30 mouse cellular contexts compared by ENCODE assay signal in genomic region chr5:21493294-21493999, GRCm38 (mm10). TPM values are rescaled to one million over a fixed set of nuclear protein-coding genes. Genes with fewer than 3 reads are reported as not detected.
DNase-seq lines count a peak whose midpoint lies in the region; ATAC-seq lines count a peak whose summit lies in the region.
"Had no signal": no experiment of that assay in that cellular context is flagged by ENCODE, and none has a peak within 500 bp of the region (broad histone marks: within the 10 kb centered on the region; RNA-seq: fewer than 3 reads in every experiment).

No protein-coding gene starts in this region.

- H3K4me3 ChIP-seq in embryonic facial prominence, embryonic 11.5 days (ENCODE audit: low read depth, low read length), result no peak overlapping the region
- no peak overlapping the region for H3K4me3 ChIP-seq in embryonic facial prominence, embryonic 10.5 days
- H3K4me3 ChIP-seq in embryonic facial prominence, embryonic 14.5 days (ENCODE audit: low read depth, low read length), result no peak overlapping the region
- no peak overlapping the region for H3K4me3 ChIP-seq in limb, embryonic 15.5 days
- H3K4me3 ChIP-seq in kidney, embryonic 15.5 days (replicated peaks), result no peak overlapping the region
- H3K4me3 ChIP-seq: embryonic facial prominence, embryonic 13.5 days; intestine, embryonic 15.5 days; limb, embryonic 12.5 days; liver, embryonic 12.5 days; megakaryocyte, embryonic 14.5 days; midbrain, embryonic 12.5 days; stomach, embryonic 15.5 days had no signal

- peaks cover 5% of the 10 kb centered on the region; the same call in 1 of the 2 replicates for H3K4me1 ChIP-seq in embryonic facial prominence, embryonic 11.5 days (ENCODE audit: control insufficient read depth, insufficient read depth, low read length)
- peaks cover 43% of the 10 kb centered on the region for H3K4me1 ChIP-seq in embryonic facial prominence, embryonic 10.5 days
- peaks cover 50% of the 10 kb centered on the region for H3K4me1 ChIP-seq in embryonic facial prominence, embryonic 14.5 days (ENCODE audit: control insufficient read depth, insufficient read depth, low read length)
- peaks cover 35% of the 10 kb centered on the region for H3K4me1 ChIP-seq in limb, embryonic 15.5 days
- H3K4me1 ChIP-seq in kidney, embryonic 15.5 days, result no peaks in the 10 kb centered on the region
- H3K4me1 ChIP-seq: intestine, embryonic 15.5 days; liver, embryonic 12.5 days had no signal

- no peak overlapping the region for H3K27ac ChIP-seq in embryonic facial prominence, embryonic 11.5 days (replicated peaks; ENCODE audit: low read depth, low read length)
- H3K27ac ChIP-seq in embryonic facial prominence, embryonic 10.5 days (replicated peaks), result no peak overlapping the region
- H3K27ac ChIP-seq in embryonic facial prominence, embryonic 14.5 days (replicated peaks; ENCODE audit: low read depth, low read length), result peak overlapping the region; percentile 30; the same call in 1 of the 2 replicates
- H3K27ac ChIP-seq in limb, embryonic 15.5 days, result peak overlapping the region; percentile 54; the same call in 1 of the 2 replicates
- H3K27ac ChIP-seq in kidney, embryonic 15.5 days, result no peak overlapping the region
- H3K27ac ChIP-seq: embryonic facial prominence, embryonic 13.5 days; intestine, embryonic 15.5 days; kidney, postnatal 0 days; limb, embryonic 12.5 days; liver, embryonic 12.5 days; midbrain, embryonic 12.5 days; stomach, embryonic 15.5 days had no signal

- no peaks in the 10 kb centered on the region for H3K36me3 ChIP-seq in embryonic facial prominence, embryonic 11.5 days (replicated peaks; ENCODE audit: control insufficient read depth, insufficient read depth, low read depth, low read length)
- H3K36me3 ChIP-seq in embryonic facial prominence, embryonic 10.5 days (replicated peaks), result no peaks in the 10 kb centered on the region
- no peaks in the 10 kb centered on the region for H3K36me3 ChIP-seq in embryonic facial prominence, embryonic 14.5 days (ENCODE audit: control insufficient read depth, insufficient read depth, low read length)
- H3K36me3 ChIP-seq in limb, embryonic 15.5 days, result no peaks in the 10 kb centered on the region
- H3K36me3 ChIP-seq in kidney, embryonic 15.5 days, result no peaks in the 10 kb centered on the region
- H3K36me3 ChIP-seq: embryonic facial prominence, embryonic 13.5 days; intestine, embryonic 15.5 days; limb, embryonic 12.5 days; liver, embryonic 12.5 days; midbrain, embryonic 12.5 days; stomach, embryonic 15.5 days had no signal

- no peak overlapping the region for H3K9ac ChIP-seq in embryonic facial prominence, embryonic 11.5 days (replicated peaks; ENCODE audit: low read length)
- no peak overlapping the region for H3K9ac ChIP-seq in embryonic facial prominence, embryonic 14.5 days (ENCODE audit: low read depth, low read length)
- no peak overlapping the region for H3K9ac ChIP-seq in limb, embryonic 15.5 days
- no peak overlapping the region for H3K9ac ChIP-seq in kidney, embryonic 15.5 days
- H3K9ac ChIP-seq: embryonic facial prominence, embryonic 13.5 days; intestine, embryonic 15.5 days; limb, embryonic 12.5 days; liver, embryonic 12.5 days; liver, postnatal 0 days; midbrain, embryonic 12.5 days; stomach, embryonic 15.5 days had no signal

- H3K4me2 ChIP-seq in embryonic facial prominence, embryonic 11.5 days (ENCODE audit: low read depth, low read length), result no peak overlapping the region
- H3K4me2 ChIP-seq in embryonic facial prominence, embryonic 14.5 days (ENCODE audit: low read depth, low read length), result no peak overlapping the region
- no peak overlapping the region for H3K4me2 ChIP-seq in limb, embryonic 15.5 days
- no peak overlapping the region for H3K4me2 ChIP-seq in kidney, embryonic 15.5 days
- H3K4me2 ChIP-seq: embryonic facial prominence, embryonic 13.5 days; intestine, embryonic 15.5 days; limb, embryonic 12.5 days; liver, embryonic 12.5 days; midbrain, embryonic 12.5 days; stomach, embryonic 15.5 days had no signal

- WGBS in embryonic facial prominence, embryonic 11.5 days, result 84% methylated on average over 8 of the region's 8 CpGs
- 86% methylated on average over 8 of the region's 8 CpGs for WGBS in embryonic facial prominence, embryonic 10.5 days
- WGBS in embryonic facial prominence, embryonic 14.5 days, result 68% methylated on average over 8 of the region's 8 CpGs
- 57% methylated on average over 8 of the region's 8 CpGs for WGBS in limb, embryonic 15.5 days
- WGBS in kidney, embryonic 15.5 days, result 82% methylated on average over 8 of the region's 8 CpGs

- H3K27me3 ChIP-seq in embryonic facial prominence, embryonic 11.5 days (ENCODE audit: control insufficient read depth, insufficient read depth, low read length), result no peaks in the 10 kb centered on the region
- H3K27me3 ChIP-seq in embryonic facial prominence, embryonic 10.5 days (replicated peaks; ENCODE audit: low read depth, poor library complexity, severe bottlenecking), result no peaks in the 10 kb centered on the region
- H3K27me3 ChIP-seq in embryonic facial prominence, embryonic 14.5 days (replicated peaks; ENCODE audit: control insufficient read depth, insufficient read depth, low read length), result no peaks in the 10 kb centered on the region
- H3K27me3 ChIP-seq in limb, embryonic 15.5 days, result no peaks in the 10 kb centered on the region
- no peaks in the 10 kb centered on the region for H3K27me3 ChIP-seq in kidney, embryonic 15.5 days
- H3K27me3 ChIP-seq: embryonic facial prominence, embryonic 13.5 days; intestine, embryonic 15.5 days; limb, embryonic 12.5 days; liver, embryonic 12.5 days; megakaryocyte, embryonic 14.5 days; midbrain, embryonic 12.5 days; stomach, embryonic 15.5 days had no signal

- peak; percentile 9 for DNase-seq in embryonic facial prominence, embryonic 11.5 days (ENCODE audit: low spot score)
- DNase-seq in embryonic facial prominence, embryonic 10.5 days (ENCODE audit: low spot score), result no peak
- DNase-seq in Muller cell, postnatal 12 days (ENCODE audit: inconsistent ontology term), result peak; percentile 74
- DNase-seq in embryonic facial prominence, embryonic 14.5 days (ENCODE audit: low spot score), result peak; percentile 57
- no peak for DNase-seq in cerebellum, postnatal 14 days
- DNase-seq in ovary, adult 18-20 months (ENCODE audit: low spot score), result no peak
- DNase-seq: adrenal gland, postnatal 25 days; cerebellum, adult 11-12 months; cerebellum, postnatal 10 days; gastrocnemius, postnatal 25 days; heart, postnatal 14 days; kidney, adult 2 months; liver, postnatal 0 days; lung, postnatal 4 days; retina, postnatal 1 day; right cerebral cortex, postnatal 14 days had no signal

- ATAC-seq in embryonic facial prominence, embryonic 11.5 days (replicated peaks; ENCODE audit: insufficient number of reproducible peaks, low FRiP score, low TSS enrichment, low read depth), result no peak
- no peak; the same call in 1 of the 2 replicates for ATAC-seq in embryonic facial prominence, embryonic 14.5 days (ENCODE audit: low read depth)
- ATAC-seq in limb, embryonic 15.5 days (ENCODE audit: insufficient number of reproducible peaks, low FRiP score, low TSS enrichment, low read depth), result no peak
- ATAC-seq in kidney, embryonic 15.5 days (replicated peaks; ENCODE audit: low FRiP score), result no peak
- ATAC-seq: CD4-positive, CD25-positive, alpha-beta regulatory T cell, adult 4 months; forebrain, embryonic 14.5 days; hindbrain, embryonic 16.5 days; intestine, embryonic 15.5 days; liver, embryonic 12.5 days; liver, postnatal 0 days had no signal

- no peaks in the 10 kb centered on the region for H3K9me3 ChIP-seq in embryonic facial prominence, embryonic 11.5 days (replicated peaks; ENCODE audit: control insufficient read depth, low read length)
- no peaks in the 10 kb centered on the region for H3K9me3 ChIP-seq in embryonic facial prominence, embryonic 10.5 days
- H3K9me3 ChIP-seq in embryonic facial prominence, embryonic 14.5 days (ENCODE audit: control insufficient read depth, low read length), result no peaks in the 10 kb centered on the region
- H3K9me3 ChIP-seq in limb, embryonic 15.5 days, result no peaks in the 10 kb centered on the region
- no peaks in the 10 kb centered on the region for H3K9me3 ChIP-seq in kidney, embryonic 15.5 days (replicated peaks)
- H3K9me3 ChIP-seq: embryonic facial prominence, embryonic 13.5 days; intestine, embryonic 15.5 days; limb, embryonic 12.5 days; liver, embryonic 12.5 days; megakaryocyte, embryonic 14.5 days; midbrain, embryonic 12.5 days; stomach, embryonic 15.5 days had no signal

RNA-seq across cellular contexts. Expression of gene Lrrc17, which starts 49.9 kb away (rescaled TPM):
- polyA plus RNA-seq in embryonic facial prominence, embryonic 11.5 days (2014; fragmentation: Nextera tagmentation; extraction: Ambion mirVana), result 40.2 and 42.8 TPM in 2 replicates
- 12.9 and 15.9 TPM in 2 replicates for polyA plus RNA-seq in embryonic facial prominence, embryonic 10.5 days (2016; fragmentation: Nextera tagmentation; extraction: Ambion mirVana)
- polyA plus RNA-seq in embryonic facial prominence, embryonic 14.5 days (2014; fragmentation: Nextera tagmentation; extraction: Ambion mirVana), result 138 and 151 TPM in 2 replicates
- 106 and 121 TPM in 2 replicates for polyA plus RNA-seq in limb, embryonic 15.5 days (2015; fragmentation: Nextera tagmentation; extraction: Ambion mirVana)
- polyA plus RNA-seq in kidney, embryonic 15.5 days (2015; fragmentation: Nextera tagmentation; extraction: Ambion mirVana), result 42.4 and 47.4 TPM in 2 replicates
- polyA plus RNA-seq: CD4-positive, CD25-positive, alpha-beta regulatory T cell, adult 4 months; cortical plate, adult 2 months had no signal

Comparison
In these comparisons a context has a peak if more than half of its experiments do, and no peak if none do; other contexts are left out.
1. DNase-seq: peak in embryonic facial prominence, embryonic 11.5 days (single experiment), Muller cell, postnatal 12 days (single experiment) and embryonic facial prominence, embryonic 14.5 days (single experiment); none in embryonic facial prominence, embryonic 10.5 days (single experiment), cerebellum, postnatal 14 days (0 of 2) and ovary, adult 18-20 months (single experiment).
2. H3K27ac ChIP-seq: peak in embryonic facial prominence, embryonic 14.5 days (single experiment) and limb, embryonic 15.5 days (single experiment); none in embryonic facial prominence, embryonic 11.5 days (single experiment), embryonic facial prominence, embryonic 10.5 days (single experiment) and kidney, embryonic 15.5 days (single experiment).